Mouse (Mus musculus) CD4-positive, CD25-positive, alpha-beta regulatory T cell, adult 2 months (primary cell): ENCODE results near the gene Aip.
A peak's percentile ranks its signal among the peaks of the same experiment; 100 is the strongest.
"Not testable (repeated sequence)": the region's sequence is repeated elsewhere in the genome, so short reads cannot be mapped to it uniquely, and the experiment has no call there.

Experiments
- DNase-seq: peaks from one replicate; pipeline ENCODE4 v3.0.0-alpha.2; 2012; ENCODE audit warnings: low read depth, low spot score

Aip gene

DNA sequence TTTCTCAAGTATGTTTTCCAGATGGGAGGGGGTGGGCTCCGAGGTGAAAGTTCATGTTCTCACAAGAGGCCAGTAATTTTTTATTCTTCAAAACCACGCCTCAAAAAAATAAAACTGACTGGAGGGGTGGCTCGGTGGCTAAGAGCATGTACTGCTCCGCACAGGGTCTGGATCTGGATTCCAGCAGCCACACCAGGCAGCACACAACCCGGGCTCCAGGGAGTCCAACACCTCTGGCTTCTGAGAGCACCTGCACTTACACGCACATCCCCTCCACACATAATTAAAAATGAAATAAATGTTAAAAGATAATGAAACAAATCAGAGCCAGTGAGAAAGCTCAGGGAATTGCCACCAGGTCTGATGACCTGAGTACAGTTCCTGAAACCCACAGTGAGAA lies 59.4 kb downstream of the Aip start:
- peak; percentile 62 for DNase-seq

DNA sequence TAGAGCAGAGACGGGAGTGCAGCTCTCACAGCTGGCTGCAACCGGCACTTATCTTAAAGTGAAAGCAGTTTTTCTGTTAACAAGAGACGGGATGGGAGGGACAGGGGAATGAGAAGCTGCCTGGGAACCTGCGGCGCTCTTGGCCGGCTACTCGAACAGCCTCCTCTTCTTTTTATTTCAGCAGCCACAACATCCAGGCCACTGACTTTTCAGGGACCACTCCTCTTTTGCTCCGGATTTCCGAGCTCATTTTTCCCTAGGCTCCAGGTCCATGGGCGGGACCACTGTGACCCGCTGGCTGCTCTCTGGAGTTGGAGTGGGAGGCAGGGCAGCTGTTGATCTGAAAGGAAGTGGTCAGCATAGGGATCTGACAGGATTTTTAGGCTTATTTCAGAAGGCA lies 61.2 kb downstream of the Aip start:
- DNase-seq, result not testable (repeated sequence)
